Mouse (Mus musculus) lung, postnatal 36 days (tissue): Measurements from ENCODE around the gene Capza2.
A peak's percentile ranks its signal among the peaks of the same experiment; 100 is the strongest.

Experiments used
- DNase-seq: peaks from one replicate; pipeline ENCODE4 v3.0.0; 2022; ENCODE audit warnings: mixed read lengths

The Capza2 gene

DNA sequence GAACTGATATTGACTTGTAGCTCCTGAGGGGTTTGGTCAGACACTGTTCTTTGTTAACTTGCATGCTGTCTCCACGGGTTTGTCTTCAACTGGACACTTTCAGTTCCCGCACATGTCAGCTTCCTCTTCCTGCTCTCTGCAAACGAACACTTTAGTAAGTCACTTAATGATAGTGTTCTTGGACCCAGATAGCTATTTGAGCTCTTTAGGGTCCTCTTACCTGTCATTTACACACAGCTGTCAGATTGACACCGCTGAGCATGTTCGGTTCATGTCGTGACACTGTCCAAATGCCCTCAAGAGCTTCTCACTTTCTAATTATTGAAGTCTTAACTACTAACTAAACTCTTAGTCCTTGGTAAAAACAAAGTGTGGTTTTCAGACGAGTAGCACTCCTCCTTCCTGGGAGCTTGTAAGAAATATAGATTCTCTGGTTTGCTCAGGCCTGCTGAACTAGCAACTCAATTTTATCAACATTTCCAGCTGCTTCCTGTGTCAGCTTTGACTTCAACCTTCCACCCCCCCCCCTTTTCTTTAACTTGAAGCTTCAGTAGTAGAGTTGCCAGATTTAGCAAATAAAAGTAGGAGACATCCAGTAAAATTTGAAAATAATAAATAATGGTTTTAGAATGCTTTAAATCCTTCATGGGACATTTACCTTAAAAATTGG is at the start of gene Capza2:
Capza2 (plus strand) TSS at position 620 of the 670 bp plus-strand sequence.
- DNase-seq = peak; percentile 59

DNA sequence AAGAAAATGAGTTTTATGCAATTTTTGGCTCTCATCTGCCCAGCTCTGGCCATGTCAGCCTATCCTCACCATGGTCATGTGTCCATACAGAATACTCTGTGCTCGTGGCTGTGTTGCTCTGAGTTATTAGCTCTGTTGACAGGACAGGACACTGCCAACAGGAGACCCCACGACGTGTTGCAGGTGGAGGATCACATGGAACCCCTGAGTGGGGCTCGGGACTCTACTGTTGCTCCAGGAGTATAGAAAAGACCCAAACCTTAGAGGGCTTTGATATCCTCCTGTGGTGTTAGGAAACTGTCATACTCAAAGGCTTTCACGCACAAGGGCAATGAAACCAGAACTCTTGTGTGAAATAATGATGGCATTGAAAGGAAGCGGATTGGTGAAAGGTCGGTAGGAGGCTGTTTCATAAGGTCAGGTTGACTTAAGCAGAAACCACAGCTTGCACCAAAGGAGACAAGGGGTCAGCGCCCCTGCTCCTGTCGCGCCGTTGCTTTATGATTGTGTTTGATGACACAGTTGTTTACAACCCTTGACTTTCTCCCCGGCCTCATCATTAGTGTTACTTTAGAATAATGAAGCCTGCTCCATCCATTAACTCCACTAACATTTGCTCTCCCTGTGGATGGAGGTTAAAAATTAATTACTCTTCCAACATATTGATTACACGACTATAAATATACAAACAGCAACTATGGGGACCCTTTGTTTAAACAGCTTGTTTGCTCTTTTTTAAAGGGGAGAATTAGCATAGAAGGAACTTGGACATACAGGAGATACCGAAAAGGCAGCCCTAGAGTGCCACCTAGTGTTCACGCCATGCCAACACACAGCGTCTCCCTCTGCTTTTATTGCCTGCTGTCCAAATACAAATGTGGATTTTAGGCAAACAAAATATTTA is 46.7 kb upstream of the Capza2 start:
- peak; percentile 87 for DNase-seq

DNA sequence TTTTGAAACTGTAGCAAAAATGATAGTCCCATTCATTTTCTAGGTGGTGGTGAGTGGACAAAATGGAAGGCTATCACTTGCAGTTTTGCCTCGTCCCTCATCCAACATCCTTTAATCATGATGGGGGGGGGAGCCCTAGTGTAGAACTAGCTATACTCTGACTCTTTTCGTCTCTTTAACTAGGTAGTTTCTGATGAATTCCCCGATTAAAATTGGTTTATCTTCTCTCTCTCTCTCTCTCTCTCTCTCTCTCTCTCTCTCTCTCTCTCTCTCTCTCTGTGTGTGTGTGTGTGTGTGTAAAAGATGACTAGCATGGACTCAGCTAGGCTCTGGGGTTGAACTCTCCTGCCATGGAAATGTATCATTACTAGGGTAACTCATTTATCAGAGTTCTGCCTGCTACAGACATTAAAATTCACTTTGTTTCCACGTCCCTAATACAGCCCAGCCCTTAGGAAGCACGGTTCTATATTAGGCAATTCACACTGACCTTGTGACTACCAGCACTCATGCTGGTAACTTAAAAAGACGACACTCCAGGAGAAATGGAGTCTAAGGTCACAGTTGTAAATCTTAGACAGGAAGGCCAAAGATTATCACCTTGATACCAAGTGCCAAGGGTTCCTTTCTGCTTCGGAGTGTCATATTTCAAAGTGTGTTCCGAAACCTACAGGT is 45.9 kb upstream of the Capza2 start:
- DNase-seq = no peak

DNA sequence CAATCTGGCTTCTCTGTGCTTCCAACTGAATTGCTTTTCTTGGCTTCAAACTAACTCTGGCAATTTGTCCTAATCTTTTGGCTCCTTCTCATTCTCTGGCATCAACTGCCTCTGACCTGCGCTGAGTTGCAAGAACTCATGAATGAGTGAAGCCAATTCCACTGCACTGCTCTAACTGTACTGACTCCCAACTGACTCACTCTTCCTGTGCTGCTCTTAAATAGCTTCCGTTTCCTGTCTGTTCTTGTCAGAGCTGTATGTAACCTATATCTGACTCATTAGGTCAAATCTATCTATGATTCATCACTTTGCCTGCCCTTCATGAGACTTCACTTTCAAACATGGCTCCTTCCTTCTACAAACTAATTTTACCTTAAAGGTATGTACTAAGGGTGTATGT is 42.1 kb upstream of the Capza2 start:
- DNase-seq = no peak

DNA sequence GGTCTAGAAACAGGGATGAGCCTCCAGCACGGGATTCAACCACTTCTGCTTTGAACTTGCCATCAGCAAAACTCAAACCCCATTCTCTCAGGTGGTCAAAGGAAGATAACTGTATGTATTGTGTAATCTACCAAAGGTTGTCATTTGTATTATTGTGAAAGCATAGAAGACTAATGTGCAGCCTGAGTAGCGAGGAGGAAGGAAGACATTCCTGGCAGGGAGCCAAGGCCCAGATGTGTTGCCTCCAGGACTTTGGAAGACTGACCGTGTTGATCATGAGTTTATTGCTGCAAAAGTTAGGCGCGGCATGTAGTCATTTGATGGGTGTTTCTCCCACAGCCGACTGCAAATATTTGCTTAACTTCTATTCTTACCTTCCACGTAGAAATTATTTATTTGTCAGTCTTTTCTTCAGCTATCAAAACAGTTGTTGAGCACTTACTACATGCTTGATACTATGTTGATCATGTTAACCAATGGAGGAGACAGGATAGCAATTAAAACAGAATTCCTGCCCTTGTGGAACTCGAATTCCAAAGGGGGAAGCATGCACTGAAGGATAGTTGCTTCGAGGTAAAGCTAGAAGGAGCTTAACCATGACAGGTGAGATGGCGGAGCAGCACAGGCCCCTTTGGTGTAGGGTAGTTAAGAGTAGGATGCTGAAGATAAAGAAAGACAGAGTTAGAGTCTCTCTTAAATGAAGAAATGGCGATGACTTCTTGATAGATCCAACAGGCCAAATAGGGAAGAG is 40.1 kb upstream of the Capza2 start:
- DNase-seq = peak; percentile 55

- DNase-seq = no peak
Measured at GRCm38 (mm10) chr6:17599373-17599772, 36.7 kb upstream of the Capza2 start.

DNA sequence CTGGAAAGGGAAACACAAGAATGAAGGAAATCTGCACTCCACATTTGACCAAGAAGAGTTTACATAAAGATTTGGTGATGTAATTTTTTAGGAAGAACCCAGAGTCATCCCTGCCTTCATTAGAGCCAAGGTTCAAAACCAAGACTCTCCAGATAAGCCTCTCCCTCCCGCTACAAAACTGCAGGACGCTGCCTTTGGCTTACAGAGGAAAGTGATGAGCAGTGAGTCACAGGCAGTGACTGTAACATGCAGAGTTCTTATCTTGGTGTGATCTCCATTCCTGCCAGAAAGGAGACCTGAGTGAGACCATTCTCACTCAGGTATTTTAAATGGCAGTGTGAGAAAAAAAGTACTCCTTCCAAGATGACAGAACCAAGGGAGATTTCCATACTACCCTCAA is 34.5 kb upstream of the Capza2 start:
- DNase-seq = no peak

GRCm38 (mm10) chr6:17606915-17607314 is 29.1 kb upstream of the Capza2 start:
- no peak for DNase-seq

DNA sequence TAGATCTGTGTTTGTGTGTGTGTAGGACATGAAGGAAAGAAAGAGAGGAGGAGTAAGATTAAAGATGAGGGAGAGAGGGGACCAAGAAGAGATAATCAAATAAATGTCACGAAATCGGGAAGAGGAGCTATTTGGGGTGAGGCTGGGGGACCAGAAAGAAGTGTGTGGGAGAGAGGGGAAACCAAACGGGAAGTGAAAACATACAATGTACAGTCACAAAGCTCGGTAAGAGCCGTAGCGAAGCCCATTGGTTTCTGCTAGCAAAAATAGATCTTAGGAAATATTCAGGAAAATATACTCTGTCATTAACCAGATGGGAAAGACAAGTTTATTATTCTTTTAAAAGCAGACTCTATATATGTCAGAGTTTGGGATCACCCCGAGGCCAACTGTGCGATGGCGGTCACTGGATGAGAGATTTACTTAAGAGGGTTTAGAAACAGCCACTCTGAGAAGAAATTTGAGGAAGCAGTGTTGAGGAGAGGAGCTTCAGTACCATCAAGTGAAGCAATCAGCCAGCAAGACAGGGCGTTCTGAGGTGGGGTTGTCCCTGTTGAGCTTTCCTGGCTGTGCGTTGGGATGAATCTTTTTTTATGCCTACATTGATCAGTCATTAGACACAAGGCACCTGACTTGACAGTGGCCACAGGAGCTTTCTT is 24.6 kb upstream of the Capza2 start:
- peak; percentile 28 for DNase-seq

GRCm38 (mm10) chr6:17612652-17613051 is 23.4 kb upstream of the Capza2 start:
- DNase-seq = no peak

GRCm38 (mm10) chr6:17620823-17621222 is 15.2 kb upstream of the Capza2 start:
- DNase-seq = no peak

- no peak for DNase-seq
Measured at GRCm38 (mm10) chr6:17621436-17621835, 14.6 kb upstream of the Capza2 start.

DNA sequence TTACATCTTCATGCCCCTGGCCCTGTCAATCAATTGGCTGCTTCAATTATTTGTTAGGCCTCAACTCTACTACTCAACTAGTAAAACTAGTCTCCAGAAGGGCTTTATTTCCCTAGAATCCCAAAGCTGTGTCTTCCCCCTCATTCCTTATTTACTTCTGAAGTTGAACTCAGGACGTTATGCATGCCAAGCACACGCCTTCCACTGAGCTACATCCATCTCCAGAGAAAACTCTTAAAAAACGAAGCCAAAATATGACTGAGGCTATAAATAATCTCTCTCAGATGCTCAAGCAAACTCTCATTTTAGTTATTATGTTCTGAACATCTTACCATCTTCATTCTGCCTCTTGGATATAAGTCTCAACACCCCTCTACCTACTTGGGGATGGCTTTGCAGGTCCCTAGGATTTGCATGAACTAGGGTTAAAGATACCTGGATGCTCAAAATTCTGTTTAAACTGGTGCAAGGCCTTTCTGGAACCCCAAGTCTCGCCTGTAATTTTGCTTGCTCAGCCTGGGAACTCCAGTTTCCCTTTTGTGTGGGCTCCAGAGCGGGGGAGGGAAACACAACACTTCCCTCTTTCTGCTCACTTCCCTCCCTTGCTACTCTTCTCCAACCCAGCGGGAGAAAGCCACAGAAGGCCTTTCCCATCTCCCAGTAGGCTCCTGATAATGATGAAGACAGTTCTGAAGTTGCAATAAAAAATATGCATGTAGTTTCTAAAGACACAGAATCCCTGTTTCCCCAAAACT is 7.2 kb upstream of the Capza2 start:
- DNase-seq = peak; percentile 47

DNA sequence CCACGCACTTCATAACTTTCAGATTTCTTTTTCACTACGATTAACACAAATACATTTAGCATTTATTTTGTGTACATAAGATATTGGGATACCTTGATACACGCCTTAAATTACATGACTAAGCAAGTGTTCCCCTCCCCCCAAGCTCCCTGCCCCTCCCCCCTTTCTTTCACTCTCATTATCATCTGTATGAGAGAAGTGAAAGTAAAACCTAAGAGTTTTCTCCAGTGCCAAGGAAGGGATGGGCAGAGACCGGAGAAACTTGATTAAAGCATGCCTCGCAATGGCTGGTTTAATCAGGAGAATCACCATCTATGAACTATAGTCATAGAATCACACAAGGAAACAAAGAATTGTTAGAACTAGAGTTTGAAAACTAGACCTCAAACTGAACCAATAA is 6.3 kb upstream of the Capza2 start:
- peak; percentile 21 for DNase-seq

DNA sequence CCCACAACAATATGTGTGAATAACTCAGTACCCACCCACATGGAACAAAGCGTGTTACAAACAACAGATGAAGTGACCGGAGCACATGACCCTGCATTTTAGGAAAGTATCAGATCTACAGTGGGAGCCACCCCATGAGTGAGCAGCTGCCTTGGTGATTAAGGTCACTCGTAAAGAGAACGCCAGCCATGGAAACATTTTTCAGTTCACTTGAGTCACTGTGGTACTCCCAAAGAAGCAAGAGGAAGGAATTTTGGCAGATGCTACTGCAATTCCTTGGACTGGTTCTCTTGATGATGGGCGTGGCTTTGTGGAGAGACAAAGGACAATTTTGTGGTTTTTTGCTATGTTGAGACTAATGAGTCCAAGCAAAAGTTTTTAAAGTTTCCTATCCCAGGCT is 4.4 kb upstream of the Capza2 start:
- DNase-seq = no peak

DNA sequence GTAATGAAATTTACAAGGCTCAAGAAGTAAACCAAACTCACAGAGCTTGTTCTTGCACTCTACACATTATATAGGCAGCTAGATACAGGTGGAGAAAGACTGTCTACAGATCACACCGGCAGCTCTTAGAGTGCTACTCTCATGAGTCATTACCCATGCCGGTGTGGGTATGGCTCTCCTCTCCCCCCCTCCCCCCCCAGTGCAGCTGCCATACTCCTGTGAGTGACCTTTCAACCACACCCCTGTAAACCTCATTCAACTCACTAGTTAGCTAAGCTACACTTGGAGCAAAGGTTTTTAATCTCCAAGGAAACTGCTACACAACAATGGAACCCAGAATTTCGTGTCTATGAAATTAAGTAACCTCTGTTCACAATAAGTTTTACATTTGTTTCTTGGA is 2.2 kb upstream of the Capza2 start:
- DNase-seq = no peak

DNA sequence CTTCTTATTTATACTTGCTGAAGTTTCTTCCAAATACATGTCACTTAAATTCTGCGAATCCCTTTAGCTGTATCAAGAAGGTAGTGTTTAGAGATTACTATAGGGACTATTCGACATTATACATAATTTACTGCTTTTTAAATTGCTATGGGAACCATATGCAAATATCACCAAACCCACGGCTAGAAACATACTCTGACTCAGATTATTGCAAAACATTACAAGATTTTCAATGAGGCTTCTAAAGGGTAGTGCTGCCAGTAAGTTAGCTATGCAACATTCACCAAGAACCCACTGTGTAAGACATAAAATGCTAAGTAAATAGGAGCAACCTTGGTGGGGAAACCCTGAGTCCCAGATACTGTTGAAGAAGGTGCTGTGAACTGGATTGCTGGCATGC is 1.0 kb upstream of the Capza2 start:
- DNase-seq = no peak

DNA sequence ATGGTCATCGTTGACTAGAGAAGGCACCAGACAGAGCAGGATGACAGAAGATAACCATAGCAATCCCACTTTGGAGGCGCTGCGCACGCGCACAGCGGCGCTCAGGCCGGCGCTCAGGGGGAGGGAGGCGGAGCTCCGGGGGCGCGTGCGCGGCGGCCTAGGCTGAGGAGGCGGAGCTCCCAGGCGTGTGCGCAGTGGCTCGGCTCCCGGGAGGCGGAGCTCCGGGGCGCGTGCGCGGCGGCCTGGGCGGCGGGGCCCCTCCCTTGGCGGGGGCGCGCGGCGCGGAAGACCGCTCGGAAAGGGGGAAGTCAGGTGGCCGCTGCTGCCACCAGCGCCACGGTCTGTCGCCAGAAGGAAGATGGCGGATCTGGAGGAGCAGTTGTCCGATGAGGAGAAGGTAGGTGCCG is 733 bp downstream of the Capza2 start:
- peak; percentile 93 for DNase-seq

DNA sequence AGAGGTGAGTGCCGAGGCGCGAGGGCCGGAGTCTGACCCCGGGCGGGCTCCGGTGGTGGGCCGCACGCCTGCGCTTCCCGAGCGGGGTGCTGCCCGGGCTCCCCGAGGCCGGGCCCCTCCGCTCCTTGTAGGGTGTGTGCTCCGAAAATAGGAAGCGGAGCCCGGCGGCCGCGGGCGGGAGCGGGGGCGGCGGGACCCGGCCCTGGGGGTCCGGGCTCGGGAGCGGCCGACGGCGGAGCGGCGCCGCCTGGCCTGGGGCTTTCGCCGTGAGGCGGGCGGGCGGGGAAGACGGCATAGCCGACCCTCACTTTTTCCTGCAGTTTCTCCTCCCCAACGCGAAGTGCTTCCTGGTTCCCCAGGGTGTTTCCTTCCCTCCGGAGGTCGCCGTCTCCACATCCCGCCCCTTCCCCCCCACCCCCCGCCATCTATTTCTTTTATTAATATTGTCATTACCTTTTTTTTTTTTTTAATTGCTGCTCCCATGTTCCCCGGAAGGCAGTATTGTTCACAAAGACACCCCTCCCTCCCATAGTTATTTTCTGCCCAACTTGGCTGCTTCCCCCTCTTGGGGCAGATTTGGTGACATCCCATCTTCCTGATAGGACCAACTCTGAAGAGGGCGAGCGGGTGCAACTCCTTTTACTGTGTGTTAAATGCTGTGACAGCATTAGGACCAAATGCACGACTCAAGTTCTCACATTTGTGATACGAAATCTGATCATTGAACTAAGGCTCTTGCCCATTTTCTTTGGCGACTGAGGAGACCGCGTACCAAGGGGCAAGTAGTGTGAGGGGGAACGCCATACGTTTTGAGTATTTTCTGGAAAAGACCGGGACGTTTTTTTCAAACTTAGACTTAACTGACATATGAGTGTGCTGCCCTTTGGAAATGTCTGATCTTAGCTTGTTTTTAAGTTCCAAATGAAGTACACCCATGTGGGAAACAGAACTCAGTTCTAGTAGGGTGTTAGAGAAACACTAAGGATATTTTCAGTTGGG is 1.5 kb downstream of the Capza2 start:
- peak; percentile 52 for DNase-seq

DNA sequence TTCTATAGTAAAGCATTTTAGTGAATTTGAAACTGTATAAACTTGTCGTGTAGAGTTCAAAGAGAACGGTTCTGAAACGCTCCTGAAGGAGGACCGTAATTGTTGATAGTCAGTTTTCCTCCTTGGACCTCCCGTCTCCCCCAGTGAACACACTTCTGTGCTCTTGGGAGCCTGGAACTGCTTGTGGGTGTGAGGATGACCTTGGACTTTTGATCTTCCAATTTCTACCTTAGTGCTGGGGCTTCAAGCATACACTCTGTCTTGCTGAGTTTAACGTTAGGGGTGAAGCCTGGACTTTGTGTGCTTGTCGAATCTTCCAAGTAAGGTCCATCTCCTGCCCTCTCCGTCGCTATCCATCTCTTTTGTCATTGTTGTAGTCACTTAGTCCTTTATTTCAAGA is 4.0 kb downstream of the Capza2 start:
- DNase-seq = no peak
